Mouse (Mus musculus): ENCODE measurements around the gene Ly6g5b. TPM values are rescaled to one million over a fixed set of nuclear protein-coding genes. Genes with fewer than 3 reads are reported as not detected.

Gene Ly6g5b
- 0.55 TPM for polyA plus RNA-seq (2014; fragmentation: Illumina TruSeq; extraction: RNeasy Lipid Tissue Mini Kit (QIAGEN cat#74804); ENCODE audit: insufficient read depth, low read depth, low replicate concordance)

GRCm38 (mm10) chr17:35115046-35116019 lies at the start of gene Ly6g5b:
TSS of gene Ly6g5b (minus strand) at chr17:35115428.

GRCm38 (mm10) chr17:35134801-35135590 lies 19.8 kb upstream of the Ly6g5b start, which contains the start of gene Bag6:
TSS of gene Bag6 (plus strand) at chr17:35135178.

GRCm38 (mm10) chr17:35131500-35132173 lies 16.4 kb upstream of the Ly6g5b start, which contains the start of gene Apom:
TSS of gene Apom (minus strand) at chr17:35132050.

GRCm38 (mm10) chr17:35126206-35126611 lies 11.0 kb upstream of the Ly6g5b start, which contains the start of gene D17H6S53E:
TSS of gene D17H6S53E (plus strand) at chr17:35126373.

GRCm38 (mm10) chr17:35121871-35122303 lies 6.7 kb upstream of the Ly6g5b start, which contains the start of gene Csnk2b:
TSS of gene Csnk2b (minus strand) at chr17:35122053.

GRCm38 (mm10) chr17:35121143-35121799 lies 6.0 kb upstream of the Ly6g5b start, which contains the start of gene Gpank1:
TSS of gene Gpank1 (plus strand) at chr17:35121455.

GRCm38 (mm10) chr17:35108097-35108496 lies 7.1 kb downstream of the Ly6g5b start, which contains the start of gene Ly6g5c:
TSS of gene Ly6g5c (plus strand) at chr17:35108279.

GRCm38 (mm10) chr17:35088825-35089644 lies 26.2 kb downstream of the Ly6g5b start, which contains the start of gene Abhd16a:
TSS of gene Abhd16a (plus strand) at chr17:35089263.

GRCm38 (mm10) chr17:35085208-35085865 lies 29.9 kb downstream of the Ly6g5b start, which contains the start of gene Ly6g6f:
TSS of gene Ly6g6f (minus strand) at chr17:35085610.

GRCm38 (mm10) chr17:35077786-35078233 lies 37.4 kb downstream of the Ly6g5b start, which contains the start of gene Ly6g6d:
TSS of gene Ly6g6d (minus strand) at chr17:35078065.

GRCm38 (mm10) chr17:35076507-35077176 lies 38.6 kb downstream of the Ly6g5b start, which contains the start of gene Ly6g6e:
TSS of gene Ly6g6e (plus strand) at chr17:35076902.

GRCm38 (mm10) chr17:35066084-35066483 lies 49.1 kb downstream of the Ly6g5b start, which contains the start of gene Mpig6b:
TSS of gene Mpig6b (minus strand) at chr17:35066184.

GRCm38 (mm10) chr17:35064951-35065947 lies 50.0 kb downstream of the Ly6g5b start, which contains the start of gene Ly6g6c:
TSS of gene Ly6g6c (plus strand) at chr17:35065388.

Measured in lung, adult 10 weeks (tissue).